Mouse (Mus musculus) embryonic facial prominence, embryonic 15.5 days (tissue): ENCODE results near the gene Mbd3. TPM values are rescaled to one million over a fixed set of nuclear protein-coding genes. Genes with fewer than 3 reads are reported as not detected.

ENCODE experiments used
- ATAC-seq: fragments of 200-750 bp; cut with Nextera tagmentation; 2 replicates; pipeline ENCODE4 v1.8.0; 2017; ENCODE audit warnings: low read depth, moderate TSS enrichment; ENCODE audit not compliant: insufficient number of reproducible peaks, low FRiP score, low TSS enrichment
- H3K27ac ChIP-seq: fragments of 300-500 bp; sonication (generic); replicated peaks from 2 replicates; pipeline ENCODE4 v1.5.1; 2015; ENCODE audit warnings: mild to moderate bottlenecking, inconsistent platforms
- H3K27me3 ChIP-seq: fragments of 300-500 bp; sonication (generic); 2 replicates; pipeline ENCODE4 v1.6.1; 2015; ENCODE audit warnings: inconsistent platforms
- H3K36me3 ChIP-seq: fragments of 300-500 bp; sonication (generic); 2 replicates; pipeline ENCODE4 v1.6.1; 2015; ENCODE audit warnings: mild to moderate bottlenecking, inconsistent platforms
- H3K4me1 ChIP-seq: fragments of 300-500 bp; sonication (generic); 2 replicates; pipeline ENCODE4 v1.6.1; 2015; ENCODE audit warnings: inconsistent platforms
- H3K4me2 ChIP-seq: fragments of 300-500 bp; sonication (generic); replicated peaks from 2 replicates; pipeline ENCODE4 v1.6.1; 2015; ENCODE audit warnings: mild to moderate bottlenecking, inconsistent platforms
- H3K4me3 ChIP-seq: fragments of 300-500 bp; sonication (generic); replicated peaks from 2 replicates; pipeline ENCODE4 v1.5.1; 2015; ENCODE audit warnings: mild to moderate bottlenecking, inconsistent platforms
- H3K9ac ChIP-seq: fragments of 300-500 bp; sonication (generic); 2 replicates; pipeline ENCODE4 v1.6.1; 2015; ENCODE audit warnings: inconsistent platforms
- H3K9me3 ChIP-seq: fragments of 300-500 bp; sonication (generic); replicated peaks from 2 replicates; pipeline ENCODE4 v1.6.1; 2016; ENCODE audit warnings: inconsistent platforms
- WGBS: fragments of 180-500 bp; shearing (Covaris S2); methylation state at CpG from one replicate; pipeline ENCODE4 v1.1.7; 2015; 5-methylcytosine and 5-hydroxymethylcytosine counted together
- polyA plus RNA-seq: library from polyadenylated mRNA; unstranded; fragments of >200 nt; fragmentation: Nextera tagmentation; extraction: Ambion mirVana; gene quantifications from 2 replicates; pipeline ENCODE4 v1.2.1, GENCODE M21; 2015

Mbd3 gene
- polyA plus RNA-seq, 1 experiment from 2014 or later: 247 TPM

DNA sequence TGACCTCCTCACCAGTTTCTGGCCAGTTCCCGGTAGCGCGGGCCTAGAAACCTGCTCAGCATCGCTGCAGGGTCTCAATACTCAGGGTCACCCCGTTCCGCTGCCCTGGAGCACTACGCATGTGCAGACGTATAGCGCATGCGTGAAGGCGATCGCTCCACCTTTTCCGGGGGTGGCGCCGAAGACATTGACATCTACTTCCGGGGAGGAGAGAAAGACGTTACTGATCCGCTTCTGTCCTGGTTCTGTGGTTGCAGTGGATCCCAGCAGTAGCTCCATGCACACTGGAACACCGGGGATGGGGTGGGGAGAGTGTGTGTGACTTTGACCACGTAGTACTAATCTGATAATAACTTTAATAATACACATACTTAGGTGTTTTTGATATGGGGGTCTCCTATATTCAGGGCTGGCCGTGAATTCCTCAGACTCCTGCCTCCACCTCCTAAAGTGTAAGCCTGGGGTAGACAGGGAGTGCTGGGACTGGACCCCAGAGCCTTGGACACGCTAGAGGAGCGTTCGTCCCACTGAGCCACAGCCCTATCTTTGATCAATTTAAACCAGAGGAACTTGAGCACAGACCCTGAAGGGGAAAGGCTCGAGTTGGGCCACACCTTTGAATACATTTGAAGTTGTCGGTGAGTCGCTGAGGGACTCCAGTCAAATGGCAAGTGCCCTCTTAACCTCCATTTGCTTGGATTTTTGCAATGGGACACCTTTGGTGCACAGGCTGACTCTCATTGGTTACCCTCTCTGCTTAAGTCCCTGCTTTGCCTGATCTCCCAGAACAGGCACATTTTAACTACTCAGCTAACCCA is 7.5 kb upstream of the Mbd3 start, which contains the start of gene Uqcr11:
Gene Uqcr11, minus strand, starts transcription at position 147 of the 818 bp plus-strand sequence.
- WGBS: 0% methylated on average over 27 of the region's 27 CpGs
- H3K4me2 ChIP-seq: peak within 1 kb of the TSS; percentile 84
- peak within 1 kb of the TSS; percentile 91 for H3K27ac ChIP-seq
- peak; percentile 78 for ATAC-seq
- peak within 1 kb of the TSS; percentile 93 for H3K4me3 ChIP-seq
- peaks cover 33% of the 10 kb centered on the region for H3K4me1 ChIP-seq
- H3K27me3 ChIP-seq: no peaks in the 10 kb centered on the region
- peaks cover 58% of the 10 kb centered on the region for H3K36me3 ChIP-seq
- H3K9ac ChIP-seq: peak within 1 kb of the TSS; percentile 90
- H3K9me3 ChIP-seq: 0 out of 2 replicates have a peak, but pooled peaks cover 3% of the 10 kb centered on the region

DNA sequence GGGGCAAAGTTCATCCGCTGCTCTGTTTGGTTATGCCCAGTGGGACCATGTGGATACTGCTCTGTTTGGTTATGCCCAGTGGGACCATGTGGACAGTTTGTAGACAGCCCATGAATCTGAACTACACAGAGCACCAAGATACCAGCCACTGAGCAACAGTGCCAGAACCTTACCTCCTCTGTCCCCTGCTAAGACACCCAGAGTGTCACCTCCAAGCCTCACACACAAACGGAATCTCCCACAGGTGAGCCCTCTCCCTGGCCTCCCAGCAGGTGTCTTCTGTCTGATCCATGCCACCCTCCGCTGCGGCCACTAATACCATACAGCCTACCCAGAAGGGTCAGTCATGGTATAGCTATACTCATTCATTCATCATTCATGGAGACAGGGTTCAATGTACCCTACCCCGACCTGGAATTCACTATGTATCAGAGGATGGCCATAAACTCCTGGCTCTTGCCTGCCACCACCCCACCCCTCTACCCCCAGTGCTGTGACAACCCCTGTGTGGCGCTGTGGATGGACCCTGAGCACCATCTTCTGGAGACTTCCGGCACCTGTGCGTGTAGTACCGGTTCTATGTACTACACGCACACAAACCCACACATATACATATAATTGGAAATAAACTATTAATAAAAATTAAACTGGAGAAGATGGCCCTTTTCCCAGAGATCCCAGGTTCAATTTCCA is 6.3 kb upstream of the Mbd3 start:
- Histone ChIP-seq H3K4me1 (peaks cover 36% of the 10 kb centered on the region), H3K27me3 (no peaks in the 10 kb centered on the region), H3K9me3 (0 out of 2 replicates have a peak, but pooled peaks cover 3% of the 10 kb centered on the region), H3K36me3 (peaks cover 54% of the 10 kb centered on the region), H3K4me3 (peak overlapping the region; percentile 93), H3K4me2 (peak overlapping the region; percentile 84), H3K27ac (no peak overlapping the region), H3K9ac (peak overlapping the region; percentile 90)
- ATAC-seq: no peak
- 52% methylated on average over 10 of the region's 10 CpGs for WGBS

DNA sequence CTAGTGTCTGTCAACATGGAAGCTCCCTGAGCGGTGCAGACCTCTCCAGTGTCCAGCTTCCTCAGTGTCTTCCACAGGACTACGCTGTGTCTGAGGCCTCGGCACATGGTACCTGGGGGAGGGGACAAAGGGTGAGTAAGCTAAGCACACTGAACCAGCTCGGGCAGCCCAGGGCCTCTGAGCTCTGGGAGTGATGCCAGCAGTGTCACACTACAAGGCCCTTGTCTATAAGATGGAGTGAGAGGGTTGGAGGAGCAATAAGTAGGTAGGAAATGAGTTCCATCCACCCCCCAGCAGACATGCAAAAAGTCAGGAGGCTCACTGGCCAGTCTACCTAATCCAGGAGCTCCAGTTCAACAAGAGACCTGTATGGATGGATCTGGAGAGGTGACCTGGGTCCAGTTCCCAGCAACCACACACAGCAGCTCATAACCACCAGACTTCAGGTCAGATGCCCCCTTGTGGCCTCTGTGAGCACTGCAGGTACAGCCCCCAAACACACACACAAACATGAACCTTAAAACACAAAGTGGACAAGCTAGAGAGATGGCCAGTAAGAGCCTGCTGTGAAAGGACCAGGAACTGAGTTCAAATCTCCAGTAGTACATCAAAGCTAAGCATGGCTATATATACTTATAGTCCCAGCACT is 3.8 kb upstream of the Mbd3 start:
- H3K36me3 ChIP-seq: peaks cover 35% of the 10 kb centered on the region
- no peaks in the 10 kb centered on the region for H3K27me3 ChIP-seq
- H3K9ac ChIP-seq: no peak overlapping the region
- H3K4me1 ChIP-seq: peaks cover 43% of the 10 kb centered on the region
- ATAC-seq: no peak
- 0 out of 2 replicates have a peak, but pooled peaks cover 3% of the 10 kb centered on the region for H3K9me3 ChIP-seq
- H3K4me3 ChIP-seq: no peak overlapping the region
- no peak overlapping the region for H3K4me2 ChIP-seq
- H3K27ac ChIP-seq: no peak overlapping the region
- WGBS: 91% methylated on average over 4 of the region's 4 CpGs

DNA sequence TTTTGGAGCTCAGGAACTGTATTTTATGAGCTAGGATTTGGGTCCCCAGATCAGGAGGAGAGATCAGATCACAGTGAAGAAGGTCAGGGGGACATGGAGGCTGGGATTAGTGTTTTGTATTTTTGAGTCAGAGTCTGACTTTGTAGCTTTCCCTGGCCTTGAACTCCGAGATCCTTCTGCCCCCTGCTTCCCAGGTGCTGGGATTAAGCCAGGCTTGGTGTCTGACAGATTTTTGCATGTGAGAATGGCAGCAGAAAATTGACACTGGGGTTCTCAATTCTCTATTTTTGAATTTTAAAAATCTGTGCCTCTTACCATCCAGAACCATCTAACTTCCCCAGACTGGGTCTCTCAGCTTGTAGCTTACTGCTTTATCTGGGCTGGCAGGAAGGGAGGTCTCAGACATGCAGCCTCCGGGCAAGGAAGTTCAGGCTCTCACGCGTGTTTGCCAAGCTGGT is 1.4 kb upstream of the Mbd3 start:
- no peak overlapping the region; the same call in 1 of the 2 replicates for H3K4me3 ChIP-seq
- 69% methylated on average over 4 of the region's 4 CpGs for WGBS
- ATAC-seq: no peak
- peaks cover 50% of the 10 kb centered on the region for H3K36me3 ChIP-seq
- H3K27ac ChIP-seq: peak overlapping the region; percentile 90; the same call in 1 of the 2 replicates
- no peaks in the 10 kb centered on the region for H3K27me3 ChIP-seq
- H3K9me3 ChIP-seq: 0 out of 2 replicates have a peak, but pooled peaks cover 3% of the 10 kb centered on the region
- H3K4me2 ChIP-seq: peak overlapping the region; percentile 83
- no peak overlapping the region for H3K9ac ChIP-seq
- H3K4me1 ChIP-seq: peaks cover 43% of the 10 kb centered on the region

DNA sequence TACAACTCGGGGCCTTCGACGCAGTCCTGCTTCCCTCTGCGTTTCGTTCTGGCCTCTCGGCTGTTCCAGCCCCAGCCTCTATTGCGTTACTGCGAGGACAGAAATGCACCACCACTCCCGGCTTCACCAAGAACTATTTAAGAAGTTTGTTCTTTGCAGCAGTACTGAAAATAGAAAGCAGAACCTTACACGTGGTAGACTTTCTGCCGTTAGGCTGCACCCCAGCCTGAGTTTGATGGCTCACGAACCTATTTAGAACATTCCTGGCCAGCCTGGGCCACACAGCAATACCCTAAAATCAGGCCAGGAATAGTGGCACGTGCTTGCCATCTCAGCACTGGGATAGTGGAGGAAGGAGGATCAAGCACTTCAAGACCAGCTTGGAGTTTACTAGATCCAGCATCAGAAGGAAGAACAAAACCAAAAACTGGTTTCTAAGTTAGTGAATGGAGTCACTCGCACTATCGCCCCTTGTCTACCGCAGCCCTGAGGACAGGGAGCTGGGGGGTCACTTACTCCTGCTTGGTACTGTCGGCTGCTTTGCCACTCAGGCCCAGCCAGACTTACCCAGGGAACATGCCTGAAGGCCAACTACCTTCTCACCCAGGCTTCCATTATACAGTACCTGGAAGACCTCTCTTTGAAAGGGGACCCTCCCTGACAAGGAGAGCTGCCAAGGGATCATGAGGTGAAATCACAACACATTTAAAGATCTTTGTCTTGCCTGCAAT is 788 bp upstream of the Mbd3 start:
- no peak for ATAC-seq
- H3K9ac ChIP-seq: peak overlapping the region; percentile 48
- 13% methylated on average over 17 of the region's 17 CpGs for WGBS
- peak overlapping the region; percentile 82 for H3K4me3 ChIP-seq
- H3K27ac ChIP-seq: peak overlapping the region; percentile 90
- no peaks in the 10 kb centered on the region for H3K27me3 ChIP-seq
- 0 out of 2 replicates have a peak, but pooled peaks cover 3% of the 10 kb centered on the region for H3K9me3 ChIP-seq
- peak overlapping the region; percentile 83 for H3K4me2 ChIP-seq
- H3K36me3 ChIP-seq: peaks cover 56% of the 10 kb centered on the region
- H3K4me1 ChIP-seq: peaks cover 37% of the 10 kb centered on the region

DNA sequence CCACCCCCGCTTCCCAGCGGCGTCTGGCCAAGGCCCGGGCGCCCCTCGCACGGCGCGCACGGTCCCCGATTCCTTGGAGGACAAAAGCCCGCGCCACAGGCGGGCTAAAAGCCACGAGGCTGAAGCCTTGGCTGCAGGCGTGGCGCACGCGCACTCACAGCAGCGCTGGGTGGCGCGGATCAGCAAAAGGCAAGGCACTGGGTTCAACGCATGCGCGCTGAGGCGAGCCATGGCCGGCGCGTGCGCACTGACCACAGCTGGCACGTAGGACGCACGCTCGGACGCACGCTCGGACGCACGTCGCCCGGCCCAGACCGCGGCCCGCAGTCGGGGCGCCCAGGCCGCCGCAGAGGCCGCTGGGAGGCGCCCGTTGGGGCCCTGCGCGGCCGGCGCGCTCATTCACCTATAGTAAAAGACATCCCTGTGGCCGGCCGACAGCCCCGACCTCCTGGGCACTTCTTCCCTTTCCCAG is 595 bp downstream of the Mbd3 start:
- no peaks in the 10 kb centered on the region for H3K27me3 ChIP-seq
- under 1% methylated on average over 59 of the region's 59 CpGs for WGBS
- H3K4me1 ChIP-seq: peaks cover 30% of the 10 kb centered on the region
- H3K4me3 ChIP-seq: peak overlapping the region; percentile 82
- H3K4me2 ChIP-seq: peak overlapping the region; percentile 83
- peak overlapping the region; percentile 91 for H3K9ac ChIP-seq
- H3K9me3 ChIP-seq: 0 out of 2 replicates have a peak, but pooled peaks cover 3% of the 10 kb centered on the region
- peaks cover 62% of the 10 kb centered on the region for H3K36me3 ChIP-seq
- ATAC-seq: peak; percentile 87
- peak overlapping the region; percentile 99 for H3K27ac ChIP-seq

DNA sequence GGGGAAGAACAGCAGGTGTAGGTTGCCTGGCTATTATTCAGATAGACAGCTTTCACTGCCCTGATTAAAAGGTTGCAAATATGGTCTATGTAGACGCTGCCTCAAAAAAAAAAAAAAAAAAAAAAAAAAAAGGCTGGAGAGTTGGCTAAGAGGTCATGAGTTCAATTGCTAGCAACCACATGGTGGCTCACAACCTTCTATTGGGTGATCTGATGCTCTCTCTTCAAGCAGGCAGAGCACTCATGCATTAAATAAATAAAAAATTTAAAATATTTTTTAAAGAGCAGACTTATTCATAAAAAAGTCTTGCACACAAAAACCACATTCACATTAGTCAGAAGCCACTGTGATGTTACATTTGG is 1.2 kb downstream of the Mbd3 start:
- no peaks in the 10 kb centered on the region for H3K9me3 ChIP-seq
- peak overlapping the region; percentile 83 for H3K4me2 ChIP-seq
- peak overlapping the region; percentile 70 for H3K9ac ChIP-seq
- H3K36me3 ChIP-seq: peaks cover 62% of the 10 kb centered on the region
- H3K4me3 ChIP-seq: peak overlapping the region; percentile 82
- no peak for ATAC-seq
- peaks cover 30% of the 10 kb centered on the region for H3K4me1 ChIP-seq
- 0% methylated on average over 1 of the region's 1 CpGs for WGBS
- peak overlapping the region; percentile 99 for H3K27ac ChIP-seq
- no peaks in the 10 kb centered on the region for H3K27me3 ChIP-seq

DNA sequence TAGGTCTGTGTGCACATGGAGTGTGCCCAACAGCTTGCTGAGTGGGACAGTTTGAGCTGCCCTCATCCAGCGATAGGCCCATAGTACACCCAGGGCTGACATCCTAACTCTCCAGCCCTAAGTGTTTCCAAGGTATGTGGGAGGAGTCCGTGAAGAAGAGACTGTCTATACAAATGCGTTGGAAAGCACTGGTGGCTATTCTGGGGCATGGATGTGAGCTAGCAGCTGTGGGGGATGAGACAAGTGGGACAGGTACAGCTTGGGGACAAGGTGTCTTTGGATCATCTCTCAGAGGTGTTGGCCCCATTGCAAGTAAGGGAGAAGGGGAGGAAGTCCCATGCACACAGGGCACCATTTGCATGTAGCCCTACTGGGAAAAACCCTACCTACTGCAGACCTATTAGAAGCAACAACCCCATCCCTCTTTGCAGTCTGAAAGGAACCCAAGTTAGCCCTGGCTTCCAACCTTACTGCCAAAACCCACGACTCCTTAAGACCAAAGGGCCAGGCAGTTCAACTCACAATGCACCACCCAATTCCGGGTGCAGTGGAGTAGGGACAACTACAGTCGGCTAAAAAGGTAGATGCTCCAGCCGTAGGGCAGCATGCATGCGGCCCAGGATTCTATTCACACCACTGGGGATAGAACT is 1.7 kb downstream of the Mbd3 start:
- H3K9ac ChIP-seq: peak overlapping the region; percentile 70; the same call in 1 of the 2 replicates

DNA sequence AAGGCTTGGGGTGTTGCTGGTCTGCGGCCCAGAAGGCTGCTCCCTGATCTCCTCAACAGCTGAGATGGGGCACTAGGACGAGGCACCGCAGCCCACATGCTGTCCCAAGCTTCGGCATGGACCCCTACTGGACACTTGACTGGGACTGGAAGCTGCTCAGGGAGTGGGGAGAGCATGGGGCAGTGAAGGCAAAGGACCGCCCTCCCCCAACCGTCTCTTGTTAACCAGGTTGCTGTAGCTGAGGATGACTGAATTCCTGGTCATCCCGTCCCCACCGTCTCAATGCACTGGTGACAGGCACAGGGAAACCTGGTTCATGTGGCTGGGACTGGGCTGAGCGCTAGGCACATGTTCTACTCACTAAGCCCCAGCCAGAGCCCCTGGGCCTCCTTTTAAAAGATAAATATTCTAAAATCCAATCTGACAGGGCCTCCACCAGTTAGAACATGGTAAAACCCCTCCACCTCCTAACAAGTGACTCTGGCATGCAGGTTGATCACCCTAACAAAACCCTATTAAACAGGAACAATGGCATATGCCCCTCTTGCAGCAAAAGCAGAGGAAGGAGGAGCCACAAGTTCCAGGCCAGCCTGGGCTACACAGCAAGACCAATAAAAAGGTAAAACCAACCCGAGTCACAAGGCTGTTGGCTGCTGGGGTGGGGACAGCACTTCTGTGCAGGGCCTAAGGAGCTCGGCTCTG is 2.4 kb downstream of the Mbd3 start:
- Histone ChIP-seq H3K4me2 (peak overlapping the region; percentile 83), H3K9ac (peak overlapping the region; percentile 70; the same call in 1 of the 2 replicates), H3K27ac (no peak overlapping the region), H3K9me3 (no peaks in the 10 kb centered on the region), H3K36me3 (peaks cover 63% of the 10 kb centered on the region), H3K4me1 (peaks cover 30% of the 10 kb centered on the region), H3K27me3 (no peaks in the 10 kb centered on the region), H3K4me3 (peak overlapping the region; percentile 82)
- WGBS: 85% methylated on average over 11 of the region's 11 CpGs
- ATAC-seq: no peak

More for the DNA sequence above, 1.7 kb downstream of the Mbd3 start:
- 49% methylated on average over 8 of the region's 8 CpGs for WGBS
- Histone ChIP-seq H3K36me3 (peaks cover 62% of the 10 kb centered on the region), H3K4me1 (peaks cover 30% of the 10 kb centered on the region), H3K4me2 (peak overlapping the region; percentile 83), H3K27me3 (no peaks in the 10 kb centered on the region), H3K9me3 (no peaks in the 10 kb centered on the region), H3K4me3 (peak overlapping the region; percentile 82), H3K27ac (0 out of 2 replicates have a peak overlapping the region, but pooled peaks have one; percentile 23)
- no peak for ATAC-seq
